Mouse (Mus musculus) heart, embryonic 12.5 days (tissue): Measurements from ENCODE around the gene Tdrd5. TPM values are rescaled to one million over a fixed set of nuclear protein-coding genes. Genes with fewer than 3 reads are reported as not detected.

ENCODE experiments used
- ATAC-seq: fragments of 200-750 bp; cut with Nextera tagmentation; 2 replicates; pipeline ENCODE4 v1.8.0; 2017; ENCODE audit warnings: moderate TSS enrichment, moderate library complexity; ENCODE audit not compliant: insufficient number of reproducible peaks, low FRiP score
- H3K27ac ChIP-seq: fragments of 300-500 bp; sonication (generic); 2 replicates; pipeline ENCODE4 v1.5.1; 2016; ENCODE audit warnings: mild to moderate bottlenecking, moderate library complexity; ENCODE audit not compliant: poor library complexity, severe bottlenecking
- H3K27me3 ChIP-seq: fragments of 300-500 bp; sonication (generic); replicated peaks from 2 replicates; pipeline ENCODE4 v1.6.1; 2016; ENCODE audit warnings: mild to moderate bottlenecking, moderate library complexity
- H3K36me3 ChIP-seq: fragments of 300-500 bp; sonication (generic); 2 replicates; pipeline ENCODE4 v1.6.1; 2016; ENCODE audit warnings: mild to moderate bottlenecking, moderate library complexity
- H3K4me1 ChIP-seq: fragments of 300-500 bp; sonication (generic); replicated peaks from 2 replicates; pipeline ENCODE4 v1.6.1; 2016; ENCODE audit warnings: mild to moderate bottlenecking
- H3K4me2 ChIP-seq: fragments of 300-500 bp; sonication (generic); 2 replicates; pipeline ENCODE4 v1.6.1; 2016; ENCODE audit warnings: mild to moderate bottlenecking, moderate library complexity
- H3K4me3 ChIP-seq: fragments of 300-500 bp; sonication (generic); 2 replicates; pipeline ENCODE4 v1.5.1; 2016; ENCODE audit warnings: mild to moderate bottlenecking
- H3K9ac ChIP-seq: fragments of 300-500 bp; sonication (generic); 2 replicates; pipeline ENCODE4 v1.6.1; 2016; ENCODE audit warnings: mild to moderate bottlenecking, moderate library complexity
- H3K9me3 ChIP-seq: fragments of 300-500 bp; sonication (generic); replicated peaks from 2 replicates; pipeline ENCODE4 v1.6.1; 2016; ENCODE audit warnings: mild to moderate bottlenecking, moderate library complexity
- WGBS: fragments of 180-500 bp; shearing (Covaris S2); methylation state at CpG from one replicate; pipeline ENCODE4 v1.1.7; 2016; 5-methylcytosine and 5-hydroxymethylcytosine counted together
- polyA plus RNA-seq: library from polyadenylated mRNA; unstranded; fragments of >200 nt; fragmentation: Nextera tagmentation; extraction: Ambion mirVana; gene quantifications from 2 replicates; pipeline ENCODE4 v1.2.1, GENCODE M21; 2016

Tdrd5 gene
- polyA plus RNA-seq, 1 experiment from 2014 or later, result 0.10 TPM

- Histone ChIP-seq H3K27ac (peak overlapping the region; percentile 61), H3K27me3 (no peaks in the 10 kb centered on the region), H3K9ac (no peak overlapping the region), H3K4me2 (no peak overlapping the region), H3K36me3 (no peaks in the 10 kb centered on the region), H3K9me3 (no peaks in the 10 kb centered on the region), H3K4me1 (peaks cover 54% of the 10 kb centered on the region), H3K4me3 (no peak overlapping the region)
- 60% methylated on average over 2 of the region's 2 CpGs for WGBS
- ATAC-seq, result no peak
Observed at GRCm38 (mm10) chr1:156221327-156221726, 82.1 kb downstream of the Tdrd5 start.

DNA sequence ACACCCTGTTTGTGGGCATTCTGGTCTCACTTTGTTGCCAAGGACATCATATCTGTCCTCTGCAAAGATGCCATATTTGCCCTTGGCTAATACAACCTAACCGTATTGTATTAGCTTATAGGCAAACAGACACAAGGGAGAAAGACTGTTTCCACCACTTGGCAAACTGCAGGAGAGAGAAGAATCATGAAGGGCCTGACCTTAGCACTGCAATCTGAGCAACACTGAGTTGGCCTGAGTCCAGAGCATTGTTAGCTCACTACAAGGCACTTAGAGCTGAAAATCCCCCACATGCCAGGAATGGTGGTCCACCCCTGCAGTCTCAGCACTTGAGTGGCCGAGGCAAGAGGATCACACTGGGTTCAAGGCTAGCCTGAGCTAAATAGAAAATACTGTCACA lies 84.9 kb downstream of the Tdrd5 start:
- H3K36me3 ChIP-seq, result no peaks in the 10 kb centered on the region
- H3K9ac ChIP-seq, result no peak overlapping the region
- H3K4me1 ChIP-seq, result peaks cover 55% of the 10 kb centered on the region
- H3K4me3 ChIP-seq, result no peak overlapping the region
- H3K27ac ChIP-seq, result peak overlapping the region; percentile 87
- no peaks in the 10 kb centered on the region for H3K9me3 ChIP-seq
- H3K27me3 ChIP-seq, result no peaks in the 10 kb centered on the region
- 50% methylated on average over 2 of the region's 2 CpGs for WGBS
- H3K4me2 ChIP-seq, result no peak overlapping the region
- no peak for ATAC-seq

DNA sequence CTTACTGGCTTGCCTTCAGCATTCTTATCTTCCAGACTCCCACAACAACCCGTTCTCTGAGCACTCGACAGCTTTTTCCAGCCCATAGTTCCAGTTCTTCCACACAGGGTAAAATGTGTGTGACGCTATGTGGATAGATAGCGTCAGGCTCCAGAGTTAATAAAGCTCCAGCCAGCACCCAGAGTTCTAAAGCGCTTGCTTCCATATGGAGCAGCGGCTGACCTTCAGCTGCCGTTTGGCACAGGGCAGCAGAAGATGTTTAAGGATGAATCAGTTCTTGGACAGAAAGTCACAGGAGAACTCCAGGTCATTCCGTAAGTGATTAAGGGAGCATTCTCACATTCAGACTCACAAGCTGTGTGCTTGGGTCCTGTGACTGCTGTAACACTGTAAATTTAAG lies 85.5 kb downstream of the Tdrd5 start:
- Histone ChIP-seq H3K27me3 (no peaks in the 10 kb centered on the region), H3K9ac (no peak overlapping the region), H3K27ac (peak overlapping the region; percentile 87), H3K4me3 (no peak overlapping the region), H3K9me3 (no peaks in the 10 kb centered on the region), H3K4me2 (peak overlapping the region; percentile 14; the same call in 1 of the 2 replicates), H3K36me3 (no peaks in the 10 kb centered on the region), H3K4me1 (peaks cover 55% of the 10 kb centered on the region)
- no peak for ATAC-seq
- WGBS, result 22% methylated on average over 8 of the region's 8 CpGs

- H3K36me3 ChIP-seq, result no peaks in the 10 kb centered on the region
- peak; percentile 89 for ATAC-seq
- no peaks in the 10 kb centered on the region for H3K9me3 ChIP-seq
- H3K4me2 ChIP-seq, result peak overlapping the region; percentile 14; the same call in 1 of the 2 replicates
- peak overlapping the region; percentile 87 for H3K27ac ChIP-seq
- no peak overlapping the region for H3K9ac ChIP-seq
- no peak overlapping the region for H3K4me3 ChIP-seq
- no peaks in the 10 kb centered on the region for H3K27me3 ChIP-seq
- WGBS, result 27% methylated on average over 3 of the region's 3 CpGs
- H3K4me1 ChIP-seq, result peaks cover 52% of the 10 kb centered on the region
Observed at GRCm38 (mm10) chr1:156217393-156217792, 86.1 kb downstream of the Tdrd5 start.

DNA sequence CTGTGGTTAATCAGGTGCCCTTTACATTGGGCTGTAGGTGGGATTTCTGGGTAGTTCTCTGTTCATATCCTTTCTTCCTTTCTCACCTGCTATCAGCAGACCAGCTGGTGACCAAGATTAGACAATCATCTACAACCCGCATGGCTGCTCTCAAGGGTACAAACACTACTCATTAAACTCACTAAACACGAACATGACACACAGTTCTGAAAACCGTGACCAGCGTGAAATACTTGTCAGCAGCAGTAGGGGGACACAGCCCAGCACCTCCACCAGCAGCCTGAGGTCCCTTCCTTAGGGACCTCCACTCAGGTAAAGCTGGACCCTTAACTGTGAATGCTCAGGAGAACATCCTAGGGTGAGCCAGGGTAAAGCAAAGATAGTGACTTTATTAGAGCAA lies 87.2 kb downstream of the Tdrd5 start:
- Histone ChIP-seq H3K27me3 (no peaks in the 10 kb centered on the region), H3K4me3 (no peak overlapping the region), H3K36me3 (no peaks in the 10 kb centered on the region), H3K27ac (no peak overlapping the region), H3K9me3 (no peaks in the 10 kb centered on the region), H3K4me1 (peaks cover 41% of the 10 kb centered on the region), H3K9ac (no peak overlapping the region), H3K4me2 (no peak overlapping the region)
- 57% methylated on average over 4 of the region's 4 CpGs for WGBS
- no peak for ATAC-seq

DNA sequence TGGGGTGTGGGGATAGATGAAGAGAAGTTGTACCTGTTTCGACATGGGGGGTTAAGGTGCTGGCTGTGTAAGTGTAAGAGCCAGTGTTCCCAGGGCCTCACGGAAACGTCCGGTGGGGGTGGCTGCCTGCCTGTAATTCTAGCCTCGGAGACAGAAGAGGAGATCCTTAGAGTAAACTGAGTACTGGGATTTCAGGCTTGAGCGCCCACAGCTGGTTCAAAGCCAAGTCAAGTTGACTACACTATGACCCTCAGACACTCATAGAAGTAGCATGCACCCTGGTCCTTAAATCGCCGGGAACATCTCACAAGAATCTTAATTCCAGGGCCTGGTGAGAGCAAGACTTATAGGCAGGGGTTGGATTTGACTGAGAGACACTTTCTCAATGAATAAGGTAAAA lies 88.8 kb downstream of the Tdrd5 start:
- peaks cover 39% of the 10 kb centered on the region for H3K4me1 ChIP-seq
- no peak overlapping the region for H3K27ac ChIP-seq
- WGBS, result 91% methylated on average over 8 of the region's 8 CpGs
- no peak overlapping the region for H3K4me2 ChIP-seq
- no peaks in the 10 kb centered on the region for H3K27me3 ChIP-seq
- ATAC-seq, result no peak
- H3K4me3 ChIP-seq, result no peak overlapping the region
- H3K9me3 ChIP-seq, result no peaks in the 10 kb centered on the region
- H3K36me3 ChIP-seq, result no peaks in the 10 kb centered on the region
- no peak overlapping the region for H3K9ac ChIP-seq

DNA sequence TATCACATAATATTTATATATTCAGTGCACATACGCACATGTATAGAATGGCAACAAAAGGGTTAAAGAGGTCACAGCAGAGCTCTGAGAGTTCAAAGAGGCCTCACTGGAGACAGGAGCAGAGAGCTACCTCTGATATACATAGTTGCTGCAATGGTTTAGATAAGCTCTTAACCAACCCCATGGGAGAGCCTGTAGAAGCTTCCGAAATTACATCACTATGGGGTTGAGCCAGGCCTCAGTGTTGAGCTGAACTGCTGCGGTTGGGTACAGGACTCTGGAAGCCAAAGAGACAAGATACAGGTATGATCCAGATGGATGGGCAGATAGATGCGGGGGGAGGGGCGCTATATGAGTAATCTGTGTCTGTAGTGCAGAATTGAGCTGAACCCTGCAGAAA lies 90.5 kb downstream of the Tdrd5 start:
- 57% methylated on average over 5 of the region's 5 CpGs for WGBS
- Histone ChIP-seq H3K4me1 (peaks cover 23% of the 10 kb centered on the region), H3K9ac (no peak overlapping the region), H3K9me3 (no peaks in the 10 kb centered on the region), H3K36me3 (no peaks in the 10 kb centered on the region), H3K4me2 (0 out of 2 replicates have a peak overlapping the region, but pooled peaks have one; percentile 16), H3K27ac (no peak overlapping the region), H3K27me3 (no peaks in the 10 kb centered on the region), H3K4me3 (no peak overlapping the region)
- ATAC-seq, result peak; percentile 77

DNA sequence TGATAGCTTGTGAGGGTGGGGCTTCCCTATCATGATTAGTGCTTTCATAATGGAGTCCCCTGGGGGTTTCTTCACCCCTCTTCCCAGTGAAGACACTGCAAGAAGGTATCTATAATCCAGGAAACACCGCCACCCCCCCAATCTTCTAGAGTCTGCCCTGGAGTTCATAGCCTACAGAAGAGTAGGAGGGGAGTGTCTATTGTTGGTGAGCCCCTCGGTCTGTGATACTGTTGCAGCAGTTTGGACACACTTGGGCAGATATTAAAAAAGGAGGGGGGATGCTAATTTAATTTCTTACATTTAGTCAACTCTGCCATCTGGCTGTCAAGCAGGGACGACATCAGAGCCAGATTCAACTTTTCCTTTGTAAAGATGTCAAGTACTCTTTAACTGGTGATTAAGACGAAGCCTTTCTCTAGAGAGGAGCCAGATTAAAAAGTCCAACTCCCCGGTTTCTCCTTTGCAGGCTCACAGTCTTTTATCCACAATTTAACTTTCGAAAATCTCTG lies 91.6 kb downstream of the Tdrd5 start:
- Histone ChIP-seq H3K4me2 (no peak overlapping the region), H3K27ac (no peak overlapping the region), H3K36me3 (no peaks in the 10 kb centered on the region), H3K9me3 (no peaks in the 10 kb centered on the region), H3K4me1 (peaks cover 13% of the 10 kb centered on the region; the same call in 1 of the 2 replicates), H3K4me3 (no peak overlapping the region), H3K9ac (no peak overlapping the region), H3K27me3 (peaks cover under 1% of the 10 kb centered on the region)
- ATAC-seq, result no peak
- 66% methylated on average over 6 of the region's 6 CpGs for WGBS

Other genes with a start within 250 kb of the Tdrd5 start
- gene Fam163a, start 98.6 kb downstream of the Tdrd5 start, polyA plus RNA-seq, result 3.0 and 3.6 TPM in 2 replicates
- not detected in 2 replicates for gene Nphs2, start 7.1 kb upstream of the Tdrd5 start, polyA plus RNA-seq
- gene Gm2000, start 62.4 kb upstream of the Tdrd5 start, polyA plus RNA-seq, result 541 and 552 TPM in 2 replicates
- gene Axdnd1, start 117.5 kb upstream of the Tdrd5 start, polyA plus RNA-seq, result 0.13 and 0.48 TPM in 2 replicates
- 48.3 and 48.9 TPM in 2 replicates for gene Soat1, start 170.7 kb upstream of the Tdrd5 start, polyA plus RNA-seq
- 0.06 and 0.40 TPM in 2 replicates for gene Gm10031, start 220.3 kb upstream of the Tdrd5 start, polyA plus RNA-seq